Mouse (Mus musculus) embryonic facial prominence, embryonic 10.5 days (tissue): ENCODE measurements around the gene Ip6k3. TPM values are rescaled to one million over a fixed set of nuclear protein-coding genes. Genes with fewer than 3 reads are reported as not detected.

Experiments used
- DNase-seq: peaks from one replicate; pipeline ENCODE4 v3.0.0-alpha.2; 2017; ENCODE audit warnings: low spot score
- H3K27ac ChIP-seq: fragments of 300-500 bp; sonication (generic); replicated peaks from 2 replicates; pipeline ENCODE4 v1.5.1; 2016; ENCODE audit warnings: mild to moderate bottlenecking
- H3K27me3 ChIP-seq: fragments of 300-500 bp; sonication (generic); replicated peaks from 2 replicates; pipeline ENCODE4 v1.6.1; 2016; ENCODE audit warnings: low read depth, mild to moderate bottlenecking; ENCODE audit not compliant: poor library complexity, severe bottlenecking
- H3K36me3 ChIP-seq: fragments of 300-500 bp; sonication (generic); replicated peaks from 2 replicates; pipeline ENCODE4 v1.6.1; 2016; ENCODE audit warnings: mild to moderate bottlenecking, moderate library complexity
- H3K4me1 ChIP-seq: fragments of 300-500 bp; sonication (generic); 2 replicates; pipeline ENCODE4 v1.6.1; 2016
- H3K4me3 ChIP-seq: fragments of 300-500 bp; sonication (generic); 2 replicates; pipeline ENCODE4 v1.5.1; 2016; ENCODE audit warnings: mild to moderate bottlenecking, moderate library complexity
- H3K9me3 ChIP-seq: fragments of 300-500 bp; sonication (generic); 2 replicates; pipeline ENCODE4 v1.6.1; 2016; ENCODE audit warnings: mild to moderate bottlenecking
- WGBS: fragments of 180-500 bp; shearing (Covaris S2); methylation state at CpG from one replicate; pipeline ENCODE4 v1.1.7; 2016; 5-methylcytosine and 5-hydroxymethylcytosine counted together
- polyA plus RNA-seq: library from polyadenylated mRNA; unstranded; fragments of >200 nt; fragmentation: Nextera tagmentation; extraction: Ambion mirVana; gene quantifications from 2 replicates; pipeline ENCODE4 v1.2.1, GENCODE M21; 2016

The Ip6k3 gene
- polyA plus RNA-seq, result not detected in 2 replicates

GRCm38 (mm10) chr17:27167545-27167944 lies at the start of gene Ip6k3:
Gene Ip6k3, minus strand, starts transcription at chr17:27167795.
- Histone ChIP-seq H3K4me1 (peaks cover 27% of the 10 kb centered on the region), H3K27ac (0 out of 2 replicates have a peak within 1 kb of the TSS, but pooled peaks have one; percentile 19), H3K9me3 (no peaks in the 10 kb centered on the region), H3K36me3 (no peaks in the 10 kb centered on the region), H3K4me3 (no peak within 1 kb of the TSS), H3K27me3 (0 out of 2 replicates have a peak, but pooled peaks cover 5% of the 10 kb centered on the region)
- DNase-seq, result no peak
- 64% methylated on average over 4 of the region's 4 CpGs for WGBS

- Histone ChIP-seq H3K27me3 (peaks cover 26% of the 10 kb centered on the region; the same call in 1 of the 2 replicates), H3K27ac (peak overlapping the region; percentile 30; the same call in 1 of the 2 replicates), H3K36me3 (no peaks in the 10 kb centered on the region), H3K4me3 (no peak overlapping the region), H3K9me3 (peaks cover 6% of the 10 kb centered on the region; the same call in 1 of the 2 replicates), H3K4me1 (peaks cover 39% of the 10 kb centered on the region)
- DNase-seq, result peak; percentile 70
- WGBS, result 7% methylated on average over 11 of the region's 11 CpGs
These were observed 45.4 kb upstream of the Ip6k3 start for GRCm38 (mm10) chr17:27212768-27213525.

- WGBS, result 15% methylated on average over 6 of the region's 6 CpGs
- Histone ChIP-seq H3K4me3 (no peak overlapping the region), H3K27ac (peak overlapping the region; percentile 30; the same call in 1 of the 2 replicates), H3K4me1 (peaks cover 41% of the 10 kb centered on the region), H3K9me3 (peaks cover 6% of the 10 kb centered on the region; the same call in 1 of the 2 replicates), H3K27me3 (peaks cover 22% of the 10 kb centered on the region; the same call in 1 of the 2 replicates), H3K36me3 (no peaks in the 10 kb centered on the region)
- DNase-seq, result peak; percentile 25
These were observed 44.4 kb upstream of the Ip6k3 start for GRCm38 (mm10) chr17:27212006-27212405.

- no peak for DNase-seq
- peaks cover 14% of the 10 kb centered on the region; the same call in 1 of the 2 replicates for H3K27me3 ChIP-seq
- peaks cover 6% of the 10 kb centered on the region; the same call in 1 of the 2 replicates for H3K9me3 ChIP-seq
- no peak overlapping the region for H3K4me3 ChIP-seq
- 0 out of 2 replicates have a peak overlapping the region, but pooled peaks have one; percentile 10 for H3K27ac ChIP-seq
- WGBS, result 74% methylated on average over 11 of the region's 11 CpGs
- peaks cover 5% of the 10 kb centered on the region for H3K36me3 ChIP-seq
- H3K4me1 ChIP-seq, result peaks cover 52% of the 10 kb centered on the region
These were observed 39.6 kb upstream of the Ip6k3 start for GRCm38 (mm10) chr17:27207113-27207707.

- peaks cover 39% of the 10 kb centered on the region for H3K4me1 ChIP-seq
- peaks cover 34% of the 10 kb centered on the region for H3K36me3 ChIP-seq
- no peaks in the 10 kb centered on the region for H3K9me3 ChIP-seq
- no peaks in the 10 kb centered on the region for H3K27me3 ChIP-seq
- H3K4me3 ChIP-seq, result peak within 1 kb of the TSS; percentile 95
- peak; percentile 95 for DNase-seq
- WGBS, result 5% methylated on average over 97 of the region's 97 CpGs
- peak within 1 kb of the TSS; percentile 98 for H3K27ac ChIP-seq
These were observed 36.7 kb upstream of the Ip6k3 start, which contains the start of gene Lemd2 for GRCm38 (mm10) chr17:27204075-27204909. Gene Lemd2, minus strand, starts transcription at chr17:27204469.

- WGBS, result under 1% methylated on average over 74 of the region's 74 CpGs
- Histone ChIP-seq H3K27ac (peak overlapping the region; percentile 98), H3K4me1 (peaks cover 38% of the 10 kb centered on the region), H3K27me3 (no peaks in the 10 kb centered on the region), H3K36me3 (peaks cover 42% of the 10 kb centered on the region), H3K9me3 (no peaks in the 10 kb centered on the region), H3K4me3 (peak overlapping the region; percentile 95)
- peak; percentile 64 for DNase-seq
These were observed 35.9 kb upstream of the Ip6k3 start for GRCm38 (mm10) chr17:27203358-27204074.

- peak overlapping the region; percentile 95 for H3K4me3 ChIP-seq
- WGBS, result 51% methylated on average over 14 of the region's 14 CpGs
- no peaks in the 10 kb centered on the region for H3K27me3 ChIP-seq
- H3K27ac ChIP-seq, result peak overlapping the region; percentile 98
- H3K4me1 ChIP-seq, result peaks cover 38% of the 10 kb centered on the region
- H3K9me3 ChIP-seq, result no peaks in the 10 kb centered on the region
- DNase-seq, result no peak
- H3K36me3 ChIP-seq, result peaks cover 48% of the 10 kb centered on the region
These were observed 35.3 kb upstream of the Ip6k3 start for GRCm38 (mm10) chr17:27202919-27203357.

GRCm38 (mm10) chr17:27201981-27202380 lies 34.4 kb upstream of the Ip6k3 start:
- no peak overlapping the region for H3K4me3 ChIP-seq
- no peaks in the 10 kb centered on the region for H3K27me3 ChIP-seq
- no peaks in the 10 kb centered on the region for H3K9me3 ChIP-seq
- DNase-seq, result peak; percentile 28
- no peak overlapping the region for H3K27ac ChIP-seq
- H3K4me1 ChIP-seq, result peaks cover 33% of the 10 kb centered on the region
- WGBS, result 86% methylated on average over 2 of the region's 2 CpGs
- H3K36me3 ChIP-seq, result peaks cover 57% of the 10 kb centered on the region

- DNase-seq, result no peak
- H3K4me1 ChIP-seq, result peaks cover 37% of the 10 kb centered on the region
- no peak overlapping the region for H3K27ac ChIP-seq
- no peaks in the 10 kb centered on the region for H3K27me3 ChIP-seq
- H3K9me3 ChIP-seq, result no peaks in the 10 kb centered on the region
- peaks cover 69% of the 10 kb centered on the region for H3K36me3 ChIP-seq
- no peak overlapping the region for H3K4me3 ChIP-seq
- 92% methylated on average over 11 of the region's 11 CpGs for WGBS
These were observed 33.2 kb upstream of the Ip6k3 start for GRCm38 (mm10) chr17:27200801-27201200.

- WGBS, result 73% methylated on average over 7 of the region's 7 CpGs
- Histone ChIP-seq H3K27me3 (no peaks in the 10 kb centered on the region), H3K36me3 (peaks cover 79% of the 10 kb centered on the region), H3K4me1 (peaks cover 34% of the 10 kb centered on the region), H3K9me3 (no peaks in the 10 kb centered on the region), H3K27ac (no peak overlapping the region), H3K4me3 (no peak overlapping the region)
- DNase-seq, result no peak
These were observed 32.3 kb upstream of the Ip6k3 start for GRCm38 (mm10) chr17:27199864-27200263.

GRCm38 (mm10) chr17:27199205-27199604 lies 31.6 kb upstream of the Ip6k3 start:
- Histone ChIP-seq H3K4me3 (no peak overlapping the region), H3K4me1 (peaks cover 31% of the 10 kb centered on the region), H3K36me3 (peaks cover 85% of the 10 kb centered on the region), H3K27me3 (no peaks in the 10 kb centered on the region), H3K27ac (no peak overlapping the region), H3K9me3 (no peaks in the 10 kb centered on the region)
- DNase-seq, result no peak
- 93% methylated on average over 9 of the region's 9 CpGs for WGBS
